Mouse (Mus musculus) left cerebral cortex, adult 18-20 months (tissue): Measurements from ENCODE around the gene Shoc2. TPM values are rescaled to one million over a fixed set of nuclear protein-coding genes. Genes with fewer than 3 reads are reported as not detected.

Experiments
- DNase-seq, 2 experiments: peaks; one replicate each; pipeline ENCODE4 v3.0.0; 2021 to 2022; ENCODE audit warnings: low spot score in 2 of 2, mixed read lengths in 1 of 2
- total RNA-seq, 2 experiments: library from RNA; stranded (reverse); gene quantifications; 2 replicates each; pipeline ENCODE4 v1.2.3; 2021

Gene Shoc2
- total RNA-seq, 2 experiments from 2014 or later = 55.5 to 59.4 TPM

DNA sequence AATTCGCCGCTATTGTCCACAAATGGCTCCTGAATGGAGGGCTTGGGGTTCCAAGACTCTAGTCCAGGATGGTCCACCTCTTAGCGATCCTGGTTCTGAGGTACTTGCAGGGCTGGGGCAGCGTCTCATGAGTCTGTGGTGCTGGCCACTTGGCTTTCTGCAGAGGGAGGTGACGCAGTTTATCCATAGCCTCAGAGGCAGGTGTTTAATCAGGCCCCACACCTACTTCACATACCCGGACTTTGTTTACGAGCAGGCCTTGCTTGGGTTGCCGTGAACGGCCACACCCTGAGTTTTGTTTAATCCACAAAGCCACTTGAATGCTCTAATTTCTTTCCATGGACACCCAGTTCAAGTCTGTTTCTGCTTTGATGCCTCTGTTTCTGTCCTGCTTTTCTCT is 137.2 kb downstream of the Shoc2 start:
- no peak for DNase-seq

DNA sequence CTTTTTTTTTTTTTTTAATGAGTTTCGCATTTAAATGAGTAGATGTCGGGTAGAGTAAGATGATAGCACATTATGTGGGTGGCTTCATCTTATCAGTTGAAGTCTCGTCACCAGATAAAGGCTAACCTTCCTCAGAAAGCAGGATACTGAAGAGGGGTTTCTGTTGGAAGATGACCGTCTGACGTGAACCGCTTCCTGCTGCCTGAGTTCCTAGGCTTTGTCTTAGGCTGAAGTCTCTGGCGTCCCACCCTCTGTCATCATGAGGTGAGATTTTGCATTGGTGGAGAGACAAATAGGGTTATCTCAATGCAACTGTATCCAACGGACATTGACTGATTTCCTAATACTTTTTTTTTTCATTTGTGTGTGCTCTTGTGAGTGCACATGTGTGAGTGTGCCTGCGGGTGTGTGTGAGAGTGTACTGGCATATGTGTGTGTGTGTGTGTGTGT is 137.6 kb downstream of the Shoc2 start:
- no peak for DNase-seq

Other genes starting within 250 kb of the Shoc2 start
- 100 to 1,000 TPM; 103 to 115 TPM for gene Pdcd4, start 52.1 kb upstream of the Shoc2 start, total RNA-seq
- 10 to 100 TPM; 49.9 to 57.7 TPM for gene Bbip1, start 321 bp downstream of the Shoc2 start, total RNA-seq
- 10 to 100 TPM; 15.6 to 18.7 TPM for gene Adra2a, start 99.8 kb downstream of the Shoc2 start, total RNA-seq